Mouse (Mus musculus): ENCODE results near the gene Kif26b. TPM values are rescaled to one million over a fixed set of nuclear protein-coding genes. Genes with fewer than 3 reads are reported as not detected.

Gene Kif26b
- total RNA-seq, 2 experiments from 2014 or later, result 1.9 to 3.5 TPM

- Histone ChIP-seq H3K27ac (no peak overlapping the region), H3K4me3 (no peak overlapping the region)
- no peak for DNase-seq
- TF ChIP-seq CTCF (IDR thresholded peaks at IDR 0.05), result no peak
- intact Hi-C loops (cut with DNase I), result no loop called here
Measured at GRCm38 (mm10) chr1:178730271-178730670, 201.3 kb downstream of the Kif26b start.

GRCm38 (mm10) chr1:178733035-178733434 is 204.1 kb downstream of the Kif26b start:
- intact Hi-C loops (cut with DNase I), result no loop called here
- no peak for TF ChIP-seq CTCF (IDR thresholded peaks at IDR 0.05)
- no peak for DNase-seq
- Histone ChIP-seq H3K27ac (no peak overlapping the region), H3K4me3 (no peak overlapping the region)

GRCm38 (mm10) chr1:178734576-178734975 is 205.7 kb downstream of the Kif26b start:
- intact Hi-C loops (cut with DNase I), result no loop called here
- DNase-seq, result no peak
- no peak for TF ChIP-seq CTCF (IDR thresholded peaks at IDR 0.05)
- Histone ChIP-seq H3K4me3 (no peak overlapping the region), H3K27ac (no peak overlapping the region)

GRCm38 (mm10) chr1:178736931-178737330 is 208.0 kb downstream of the Kif26b start:
- DNase-seq, result no peak
- intact Hi-C loops (cut with DNase I), result no loop called here

GRCm38 (mm10) chr1:178743820-178744219 is 214.9 kb downstream of the Kif26b start:
- Histone ChIP-seq H3K27ac (no peak overlapping the region), H3K4me3 (no peak overlapping the region)
- no peak for DNase-seq
- intact Hi-C loops (cut with DNase I), result no loop called here
- TF ChIP-seq CTCF (IDR thresholded peaks at IDR 0.05), result no peak

More at GRCm38 (mm10) chr1:178736931-178737330, 208.0 kb downstream of the Kif26b start:
- Histone ChIP-seq H3K4me3 (no peak overlapping the region), H3K27ac (no peak overlapping the region)
- no peak for TF ChIP-seq CTCF (IDR thresholded peaks at IDR 0.05)

GRCm38 (mm10) chr1:178744526-178744925 is 215.6 kb downstream of the Kif26b start:
- no peak for DNase-seq
- intact Hi-C loops (cut with DNase I), result no loop called here
- no peak for TF ChIP-seq CTCF (IDR thresholded peaks at IDR 0.05)
- no peak overlapping the region for H3K4me3 ChIP-seq
- H3K27ac ChIP-seq, result no peak overlapping the region

- intact Hi-C loops (cut with DNase I), result no loop called here
- Histone ChIP-seq H3K4me3 (no peak overlapping the region), H3K27ac (no peak overlapping the region)
- DNase-seq, result no peak
- no peak for TF ChIP-seq CTCF (IDR thresholded peaks at IDR 0.05)
Measured at GRCm38 (mm10) chr1:178744961-178745360, 216.0 kb downstream of the Kif26b start.

- intact Hi-C loops (cut with DNase I), result no loop called here
- H3K4me3 ChIP-seq, result no peak overlapping the region
- H3K27ac ChIP-seq, result no peak overlapping the region
- TF ChIP-seq CTCF (IDR thresholded peaks at IDR 0.05), result no peak
- no peak for DNase-seq
Measured at GRCm38 (mm10) chr1:178745471-178745870, 216.5 kb downstream of the Kif26b start.

GRCm38 (mm10) chr1:178747279-178748221 is 218.6 kb downstream of the Kif26b start:
- no peak overlapping the region for H3K27ac ChIP-seq
- H3K4me3 ChIP-seq, result no peak overlapping the region
- no peak for DNase-seq
- intact Hi-C loops (cut with DNase I), result no loop called here
- TF ChIP-seq CTCF (IDR thresholded peaks at IDR 0.05), result no peak

- no peak for TF ChIP-seq CTCF (IDR thresholded peaks at IDR 0.05)
- intact Hi-C loops (cut with DNase I), result no loop called here
- no peak overlapping the region for H3K4me3 ChIP-seq
- DNase-seq, result no peak
- no peak overlapping the region for H3K27ac ChIP-seq
Measured at GRCm38 (mm10) chr1:178748222-178748600, 219.3 kb downstream of the Kif26b start.

GRCm38 (mm10) chr1:178748617-178749016 is 219.7 kb downstream of the Kif26b start:
- H3K4me3 ChIP-seq, result no peak overlapping the region
- no peak for TF ChIP-seq CTCF (IDR thresholded peaks at IDR 0.05)
- H3K27ac ChIP-seq, result no peak overlapping the region
- intact Hi-C loops (cut with DNase I), result no loop called here
- DNase-seq, result no peak

GRCm38 (mm10) chr1:178749786-178750185 is 220.9 kb downstream of the Kif26b start:
- DNase-seq, result no peak
- Histone ChIP-seq H3K27ac (no peak overlapping the region), H3K4me3 (no peak overlapping the region)
- TF ChIP-seq CTCF (IDR thresholded peaks at IDR 0.05), result no peak
- intact Hi-C loops (cut with DNase I), result no loop called here

GRCm38 (mm10) chr1:178758441-178758840 is 229.5 kb downstream of the Kif26b start:
- H3K4me3 ChIP-seq, result no peak overlapping the region
- DNase-seq, result no peak
- TF ChIP-seq CTCF (IDR thresholded peaks at IDR 0.05), result no peak
- intact Hi-C loops (cut with DNase I), result no loop called here
- H3K27ac ChIP-seq, result no peak overlapping the region

Data from gastrocnemius, adult 2 months (tissue).